In the genomic region with DNA sequence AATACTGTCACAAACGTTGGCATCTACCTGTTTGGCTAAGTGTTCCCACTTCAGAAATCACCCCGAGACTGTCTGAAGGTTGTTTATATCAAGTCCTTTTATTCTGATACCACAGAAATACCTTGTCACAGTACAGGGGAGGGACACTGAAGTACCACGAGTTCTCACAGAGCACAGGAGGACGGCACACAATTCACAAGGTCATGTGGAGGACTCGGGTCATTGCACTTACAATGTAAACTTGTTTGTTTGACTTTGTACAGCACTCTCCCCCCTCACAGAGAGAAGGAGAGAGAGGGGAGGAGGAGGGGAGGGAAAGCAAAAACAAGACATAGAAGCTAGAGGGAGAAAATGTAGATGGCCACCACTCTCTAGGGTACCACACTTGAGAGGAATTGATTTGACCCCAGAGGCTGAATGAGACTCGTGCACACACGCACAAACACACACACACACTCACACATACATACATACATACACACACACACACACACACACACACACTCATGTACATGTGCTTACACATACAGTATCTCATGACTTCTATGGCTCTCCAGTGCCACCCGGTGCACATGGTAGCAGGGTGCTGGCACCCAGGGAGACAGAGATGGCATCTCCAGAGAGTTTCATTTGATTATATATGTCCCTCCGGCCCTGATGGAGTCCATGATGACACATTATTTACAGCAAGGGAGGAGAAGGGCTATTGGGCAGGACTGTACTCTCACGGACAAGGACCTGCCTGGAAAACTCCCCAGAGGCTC, we compare ENCODE assay signal across 10 mouse cellular contexts. TPM values are rescaled to one million over a fixed set of nuclear protein-coding genes. Genes with fewer than 3 reads are reported as not detected.
A peak's percentile ranks its signal among the peaks of the same experiment; 100 is the strongest.
DNase-seq lines count a peak whose midpoint lies in the region; ATAC-seq and TF ChIP-seq lines count a peak whose summit lies in the region.
"Had no signal": no experiment of that assay in that cellular context is flagged by ENCODE, and none has a peak within 500 bp of the region (broad histone marks: within the 10 kb centered on the region; RNA-seq: fewer than 3 reads in every experiment).

No protein-coding gene starts in this region.

- no peaks in the 10 kb centered on the region for H3K9me3 ChIP-seq in heart, embryonic 14.5 days (ENCODE audit: control insufficient read depth, low read length)
- H3K9me3 ChIP-seq in midbrain, embryonic 15.5 days = no peaks in the 10 kb centered on the region
- no peaks in the 10 kb centered on the region for H3K9me3 ChIP-seq in midbrain, postnatal 0 days (ENCODE audit: low read length)
- H3K9me3 ChIP-seq in limb, embryonic 11.5 days (ENCODE audit: control insufficient read depth, low read length) = no peaks in the 10 kb centered on the region
- H3K9me3 ChIP-seq in stomach, embryonic 15.5 days = no peaks in the 10 kb centered on the region
- H3K9me3 ChIP-seq: midbrain, embryonic 13.5 days had no signal

- no peak for DNase-seq in heart, adult 11 months
- no peak for DNase-seq in midbrain, postnatal 0 days (ENCODE audit: low spot score)
- DNase-seq in limb, embryonic 11.5 days (ENCODE audit: low spot score) = no peak
- DNase-seq in left cerebral cortex, postnatal 10 days (ENCODE audit: extremely low spot score in 1 of 2, low spot score in 2 of 2) = no peak

- H3K4me2 ChIP-seq in heart, embryonic 14.5 days (ENCODE audit: low read length) = peak overlapping the region; percentile 99
- H3K4me2 ChIP-seq in midbrain, embryonic 15.5 days = peak overlapping the region; percentile 96
- H3K4me2 ChIP-seq in midbrain, postnatal 0 days (ENCODE audit: low read depth, low read length, poor library complexity, severe bottlenecking) = no peak overlapping the region
- H3K4me2 ChIP-seq in limb, embryonic 11.5 days (ENCODE audit: low read depth, severe bottlenecking) = peak overlapping the region; percentile 93; the same call in 1 of the 2 replicates
- H3K4me2 ChIP-seq in stomach, embryonic 15.5 days = 0 out of 2 replicates have a peak overlapping the region, but pooled peaks have one; percentile 5

- ATAC-seq in heart, embryonic 14.5 days (ENCODE audit: insufficient number of reproducible peaks, insufficient read depth, low FRiP score, low read depth) = no peak
- ATAC-seq in midbrain, embryonic 15.5 days (replicated peaks) = no peak
- no peak for ATAC-seq in midbrain, postnatal 0 days (ENCODE audit: low FRiP score)
- no peak for ATAC-seq in limb, embryonic 11.5 days (ENCODE audit: insufficient number of reproducible peaks, low FRiP score, low TSS enrichment, low read depth)
- no peak for ATAC-seq in stomach, embryonic 15.5 days (ENCODE audit: insufficient read depth, low FRiP score, low read depth)
- no peak for ATAC-seq in inflammation-experienced regulatory T-cells, adult 6 months

- H3K4me3 ChIP-seq in heart, embryonic 14.5 days (ENCODE audit: control insufficient read depth in 1 of 2, insufficient read depth in 1 of 2, low read depth in 1 of 2, low read length in 2 of 2) = no peak overlapping the region
- no peak overlapping the region for H3K4me3 ChIP-seq in midbrain, embryonic 15.5 days
- H3K4me3 ChIP-seq in midbrain, postnatal 0 days (ENCODE audit: low read depth, low read length) = no peak overlapping the region
- H3K4me3 ChIP-seq in limb, embryonic 11.5 days (ENCODE audit: low read depth, low read length) = no peak overlapping the region
- no peak overlapping the region for H3K4me3 ChIP-seq in stomach, embryonic 15.5 days (replicated peaks)

- intact Hi-C loops in left cerebral cortex, postnatal 10 days (cut with DNase I) = loop anchor here (1.0 to 5.0 kb wide), 3 partner anchors 91 to 186 kb away; no protein-coding TSS in a partner anchor

- peaks cover 8 to 30% of the 10 kb centered on the region in 2 experiments for H3K4me1 ChIP-seq in heart, embryonic 14.5 days (ENCODE audit: control insufficient read depth in 2 of 2, insufficient read depth in 2 of 2, low read length in 2 of 2)
- H3K4me1 ChIP-seq in midbrain, embryonic 15.5 days = peaks cover 20% of the 10 kb centered on the region
- no peaks in the 10 kb centered on the region; the same call in 1 of the 2 replicates for H3K4me1 ChIP-seq in midbrain, postnatal 0 days (ENCODE audit: insufficient read depth, low read length)
- H3K4me1 ChIP-seq in limb, embryonic 11.5 days (ENCODE audit: control insufficient read depth, insufficient read depth, low read length) = peaks cover 9% of the 10 kb centered on the region
- peaks cover 22% of the 10 kb centered on the region for H3K4me1 ChIP-seq in stomach, embryonic 15.5 days

- peaks cover 18% of the 10 kb centered on the region for H3K36me3 ChIP-seq in heart, embryonic 14.5 days (ENCODE audit: control insufficient read depth, insufficient read depth, low read length)
- H3K36me3 ChIP-seq in midbrain, embryonic 15.5 days (replicated peaks) = peaks cover 8% of the 10 kb centered on the region; the same call in 1 of the 2 replicates
- peaks cover 45% of the 10 kb centered on the region for H3K36me3 ChIP-seq in midbrain, postnatal 0 days (ENCODE audit: insufficient read depth, low read length)
- H3K36me3 ChIP-seq in limb, embryonic 11.5 days (ENCODE audit: control insufficient read depth, insufficient read depth, low read length) = peaks cover 3% of the 10 kb centered on the region
- H3K36me3 ChIP-seq in stomach, embryonic 15.5 days = peaks cover 11% of the 10 kb centered on the region; the same call in 1 of the 2 replicates

- peak overlapping the region; percentile 16; the same call in 1 of the 2 replicates for H3K9ac ChIP-seq in heart, embryonic 14.5 days (ENCODE audit: low read length)
- H3K9ac ChIP-seq in midbrain, embryonic 15.5 days = no peak overlapping the region
- H3K9ac ChIP-seq in midbrain, postnatal 0 days (replicated peaks; ENCODE audit: low read length, poor library complexity, severe bottlenecking) = no peak overlapping the region
- no peak overlapping the region for H3K9ac ChIP-seq in limb, embryonic 11.5 days (ENCODE audit: low read length)
- H3K9ac ChIP-seq in stomach, embryonic 15.5 days = no peak overlapping the region

- no peaks in the 10 kb centered on the region for H3K27me3 ChIP-seq in heart, embryonic 14.5 days (ENCODE audit: control insufficient read depth, insufficient read depth, low read length)
- no peaks in the 10 kb centered on the region for H3K27me3 ChIP-seq in midbrain, embryonic 15.5 days (replicated peaks)
- no peaks in the 10 kb centered on the region for H3K27me3 ChIP-seq in midbrain, postnatal 0 days (ENCODE audit: insufficient read depth, low read length)
- H3K27me3 ChIP-seq in limb, embryonic 11.5 days (ENCODE audit: control insufficient read depth, insufficient read depth, low read length) = no peaks in the 10 kb centered on the region
- H3K27me3 ChIP-seq in stomach, embryonic 15.5 days (replicated peaks) = no peaks in the 10 kb centered on the region
- H3K27me3 ChIP-seq: midbrain, embryonic 13.5 days had no signal

- 58% methylated on average over 10 of the region's 10 CpGs for WGBS in heart, embryonic 14.5 days
- WGBS in midbrain, embryonic 15.5 days = 63% methylated on average over 10 of the region's 10 CpGs
- WGBS in midbrain, postnatal 0 days = 64% methylated on average over 10 of the region's 10 CpGs
- 65% methylated on average over 10 of the region's 10 CpGs for WGBS in limb, embryonic 11.5 days
- WGBS in stomach, embryonic 15.5 days = 47% methylated on average over 10 of the region's 10 CpGs

- TF ChIP-seq CTCF in midbrain, postnatal 0 days (IDR thresholded peaks at IDR 0.05) = no peak

- H3K27ac ChIP-seq in heart, embryonic 14.5 days (replicated peaks in 1 of 2; ENCODE audit: control insufficient read depth in 1 of 2, insufficient read depth in 1 of 2, low read depth in 2 of 2, low read length in 2 of 2) = peak overlapping the region; percentile 58 to 66
- no peak overlapping the region for H3K27ac ChIP-seq in midbrain, embryonic 15.5 days
- no peak overlapping the region for H3K27ac ChIP-seq in midbrain, postnatal 0 days (ENCODE audit: low read depth, low read length)
- H3K27ac ChIP-seq in limb, embryonic 11.5 days (replicated peaks; ENCODE audit: low read depth, low read length) = no peak overlapping the region
- peak overlapping the region; percentile 6 for H3K27ac ChIP-seq in stomach, embryonic 15.5 days
- H3K27ac ChIP-seq: midbrain, embryonic 13.5 days had no signal

RNA-seq across cellular contexts. Expression of gene Apeh, which starts 1.7 kb away (rescaled TPM):
- 48.7 and 50.8 TPM in 2 replicates for polyA plus RNA-seq in heart, embryonic 14.5 days (2014; fragmentation: Nextera tagmentation; extraction: Ambion mirVana)
- polyA plus RNA-seq in midbrain, embryonic 15.5 days (2015; fragmentation: Nextera tagmentation; extraction: Ambion mirVana) = 54.7 and 61.3 TPM in 2 replicates
- 32.3 and 45.1 TPM in 2 replicates for total RNA-seq in midbrain, postnatal 0 days (2014; rRNA removed)
- 38.3 and 42.7 TPM in 2 replicates for polyA plus RNA-seq in midbrain, postnatal 0 days (2015; fragmentation: Nextera tagmentation; extraction: Ambion mirVana)
- 56.3 and 63.4 TPM in 2 replicates for polyA plus RNA-seq in limb, embryonic 11.5 days (2014; fragmentation: Nextera tagmentation; extraction: Ambion mirVana)
- polyA plus RNA-seq in stomach, embryonic 15.5 days (2015; fragmentation: Nextera tagmentation; extraction: Ambion mirVana) = 73.7 and 76.1 TPM in 2 replicates
- total RNA-seq in left cerebral cortex, postnatal 10 days (2021) = 10 to 100 TPM; 30.7 to 41.3 TPM
- 10 to 100 TPM; 35.3 to 52.6 (median 45.0) TPM for polyA plus RNA-seq in inflammation-experienced regulatory T-cells, adult 6 months (2017; shearing (Covaris generic))

RNA-seq across cellular contexts. Expression of gene Rnf123, which starts 13.0 kb away (rescaled TPM):
- 37.2 and 37.9 TPM in 2 replicates for polyA plus RNA-seq in heart, embryonic 14.5 days (2014; fragmentation: Nextera tagmentation; extraction: Ambion mirVana)
- 54.7 and 55.0 TPM in 2 replicates for polyA plus RNA-seq in midbrain, embryonic 15.5 days (2015; fragmentation: Nextera tagmentation; extraction: Ambion mirVana)
- total RNA-seq in midbrain, postnatal 0 days (2014; rRNA removed) = 46.3 and 60.6 TPM in 2 replicates
- 44.1 and 49.1 TPM in 2 replicates for polyA plus RNA-seq in midbrain, postnatal 0 days (2015; fragmentation: Nextera tagmentation; extraction: Ambion mirVana)
- polyA plus RNA-seq in limb, embryonic 11.5 days (2014; fragmentation: Nextera tagmentation; extraction: Ambion mirVana) = 26.4 and 29.9 TPM in 2 replicates
- polyA plus RNA-seq in stomach, embryonic 15.5 days (2015; fragmentation: Nextera tagmentation; extraction: Ambion mirVana) = 27.5 and 32.7 TPM in 2 replicates
- 10 to 100 TPM; 91.1 to 94.2 TPM for total RNA-seq in left cerebral cortex, postnatal 10 days (2021)
- polyA plus RNA-seq in inflammation-experienced regulatory T-cells, adult 6 months (2017; shearing (Covaris generic)) = 10 to 100 TPM; 36.0 to 83.5 (median 66.3) TPM

RNA-seq across cellular contexts. Expression of gene Mst1, which starts 15.9 kb away (rescaled TPM):
- not detected in 2 replicates for polyA plus RNA-seq in heart, embryonic 14.5 days (2014; fragmentation: Nextera tagmentation; extraction: Ambion mirVana)
- polyA plus RNA-seq in midbrain, embryonic 15.5 days (2015; fragmentation: Nextera tagmentation; extraction: Ambion mirVana) = not detected in 2 replicates
- total RNA-seq in midbrain, postnatal 0 days (2014; rRNA removed) = 0.14 TPM in 1 of 2 replicates, not detected in the other
- not detected in 2 replicates for polyA plus RNA-seq in midbrain, postnatal 0 days (2015; fragmentation: Nextera tagmentation; extraction: Ambion mirVana)
- polyA plus RNA-seq in limb, embryonic 11.5 days (2014; fragmentation: Nextera tagmentation; extraction: Ambion mirVana) = 0.37 and 1.3 TPM in 2 replicates
- polyA plus RNA-seq in stomach, embryonic 15.5 days (2015; fragmentation: Nextera tagmentation; extraction: Ambion mirVana) = 5.2 and 7.9 TPM in 2 replicates
- total RNA-seq in left cerebral cortex, postnatal 10 days (2021) = not detected
- polyA plus RNA-seq in inflammation-experienced regulatory T-cells, adult 6 months (2017; shearing (Covaris generic)) = under 1 TPM in 2 of 3 experiments, not detected in 1; 0.67 to 0.87 TPM
- total RNA-seq: left cerebral cortex, adult 18-20 months had no signal

RNA-seq across cellular contexts. Expression of gene Amigo3, which starts 43.2 kb away (rescaled TPM):
- polyA plus RNA-seq in heart, embryonic 14.5 days (2014; fragmentation: Nextera tagmentation; extraction: Ambion mirVana) = 2.0 and 2.1 TPM in 2 replicates
- polyA plus RNA-seq in midbrain, embryonic 15.5 days (2015; fragmentation: Nextera tagmentation; extraction: Ambion mirVana) = 3.5 and 3.6 TPM in 2 replicates
- total RNA-seq in midbrain, postnatal 0 days (2014; rRNA removed) = 2.5 and 3.7 TPM in 2 replicates
- 1.4 and 1.6 TPM in 2 replicates for polyA plus RNA-seq in midbrain, postnatal 0 days (2015; fragmentation: Nextera tagmentation; extraction: Ambion mirVana)
- polyA plus RNA-seq in limb, embryonic 11.5 days (2014; fragmentation: Nextera tagmentation; extraction: Ambion mirVana) = 1.7 and 1.9 TPM in 2 replicates
- 3.5 and 3.6 TPM in 2 replicates for polyA plus RNA-seq in stomach, embryonic 15.5 days (2015; fragmentation: Nextera tagmentation; extraction: Ambion mirVana)
- 1 to 10 TPM; 1.8 to 2.0 TPM for total RNA-seq in left cerebral cortex, postnatal 10 days (2021)
- polyA plus RNA-seq in inflammation-experienced regulatory T-cells, adult 6 months (2017; shearing (Covaris generic)) = 1 to 10 TPM in 2 of 3 experiments, under 1 TPM in 1; 0.69 to 3.9 (median 1.9) TPM

RNA-seq across cellular contexts. Expression of gene Gmppb, which starts 47.1 kb away (rescaled TPM):
- 17.4 and 18.8 TPM in 2 replicates for polyA plus RNA-seq in heart, embryonic 14.5 days (2014; fragmentation: Nextera tagmentation; extraction: Ambion mirVana)
- 19.6 and 22.0 TPM in 2 replicates for polyA plus RNA-seq in midbrain, embryonic 15.5 days (2015; fragmentation: Nextera tagmentation; extraction: Ambion mirVana)
- 13.4 and 18.7 TPM in 2 replicates for total RNA-seq in midbrain, postnatal 0 days (2014; rRNA removed)
- polyA plus RNA-seq in midbrain, postnatal 0 days (2015; fragmentation: Nextera tagmentation; extraction: Ambion mirVana) = 14.9 and 17.8 TPM in 2 replicates
- polyA plus RNA-seq in limb, embryonic 11.5 days (2014; fragmentation: Nextera tagmentation; extraction: Ambion mirVana) = 20.6 and 22.0 TPM in 2 replicates
- polyA plus RNA-seq in stomach, embryonic 15.5 days (2015; fragmentation: Nextera tagmentation; extraction: Ambion mirVana) = 45.2 and 48.4 TPM in 2 replicates
- 10 to 100 TPM; 16.8 to 18.7 TPM for total RNA-seq in left cerebral cortex, postnatal 10 days (2021)
- 10 to 100 TPM; 15.2 to 19.6 (median 18.4) TPM for polyA plus RNA-seq in inflammation-experienced regulatory T-cells, adult 6 months (2017; shearing (Covaris generic))

Comparison
In these comparisons a context has a peak if more than half of its experiments do, and no peak if none do; other contexts are left out.
1. H3K27ac ChIP-seq: peak in heart, embryonic 14.5 days (2 of 2) and stomach, embryonic 15.5 days (single experiment); none in midbrain, embryonic 15.5 days (single experiment), midbrain, postnatal 0 days (single experiment) and limb, embryonic 11.5 days (single experiment).